Mouse (Mus musculus) embryonic facial prominence, embryonic 14.5 days (tissue): ENCODE data around the gene Olfr721-ps1. TPM values are rescaled to one million over a fixed set of nuclear protein-coding genes. Genes with fewer than 3 reads are reported as not detected.

ENCODE experiments used
- ATAC-seq: fragments of 200-750 bp; cut with Nextera tagmentation; 2 replicates; pipeline ENCODE4 v1.8.0; 2017; ENCODE audit warnings: low read depth, moderate number of reproducible peaks, moderate TSS enrichment
- DNase-seq: peaks from one replicate; pipeline ENCODE4 v3.0.0-alpha.2; 2015; ENCODE audit warnings: low spot score
- H3K27ac ChIP-seq: fragments of 300-500 bp; sonication (generic); replicated peaks from 2 replicates; pipeline ENCODE4 v1.5.1; 2014; ENCODE audit warnings: low read depth, mild to moderate bottlenecking, low read length, moderate library complexity
- H3K27me3 ChIP-seq: fragments of 300-500 bp; sonication (generic); replicated peaks from 2 replicates; pipeline ENCODE4 v1.6.1; 2014; ENCODE audit warnings: low read length; ENCODE audit not compliant: control insufficient read depth, insufficient read depth
- H3K36me3 ChIP-seq: fragments of 300-500 bp; sonication (generic); 2 replicates; pipeline ENCODE4 v1.6.1; 2014; ENCODE audit warnings: low read length, mixed read lengths; ENCODE audit not compliant: control insufficient read depth, insufficient read depth
- H3K4me1 ChIP-seq: fragments of 300-500 bp; sonication (generic); 2 replicates; pipeline ENCODE4 v1.6.1; 2014; ENCODE audit warnings: antibody characterized with exemption, low read length; ENCODE audit not compliant: control insufficient read depth, insufficient read depth
- H3K4me2 ChIP-seq: fragments of 300-500 bp; sonication (generic); 2 replicates; pipeline ENCODE4 v1.6.1; 2014; ENCODE audit warnings: low read depth, mild to moderate bottlenecking, low read length, moderate library complexity, mixed read lengths
- H3K4me3 ChIP-seq: fragments of 300-500 bp; sonication (generic); 2 replicates; pipeline ENCODE4 v1.5.1; 2014; ENCODE audit warnings: low read depth, mild to moderate bottlenecking, low read length
- H3K9ac ChIP-seq: fragments of 300-500 bp; sonication (generic); 2 replicates; pipeline ENCODE4 v1.6.1; 2014; ENCODE audit warnings: low read depth, mild to moderate bottlenecking, low read length, moderate library complexity, mixed read lengths
- H3K9me3 ChIP-seq: fragments of 300-500 bp; sonication (generic); 2 replicates; pipeline ENCODE4 v1.6.1; 2016; ENCODE audit warnings: low read length; ENCODE audit not compliant: control insufficient read depth
- WGBS: fragments of 180-500 bp; shearing (Covaris S2); extraction: QIAGEN DNeasy Blood & Tissue Kit; methylation state at CpG from one replicate; pipeline ENCODE4 v1.1.7; 2014; 5-methylcytosine and 5-hydroxymethylcytosine counted together
- polyA plus RNA-seq: library from polyadenylated mRNA; unstranded; fragments of >200 nt; fragmentation: Nextera tagmentation; extraction: Ambion mirVana; gene quantifications from 2 replicates; pipeline ENCODE4 v1.2.1, GENCODE M21; 2014

Olfr721-ps1 gene
- polyA plus RNA-seq, 1 experiment from 2014 or later: 0.40 TPM

DNA sequence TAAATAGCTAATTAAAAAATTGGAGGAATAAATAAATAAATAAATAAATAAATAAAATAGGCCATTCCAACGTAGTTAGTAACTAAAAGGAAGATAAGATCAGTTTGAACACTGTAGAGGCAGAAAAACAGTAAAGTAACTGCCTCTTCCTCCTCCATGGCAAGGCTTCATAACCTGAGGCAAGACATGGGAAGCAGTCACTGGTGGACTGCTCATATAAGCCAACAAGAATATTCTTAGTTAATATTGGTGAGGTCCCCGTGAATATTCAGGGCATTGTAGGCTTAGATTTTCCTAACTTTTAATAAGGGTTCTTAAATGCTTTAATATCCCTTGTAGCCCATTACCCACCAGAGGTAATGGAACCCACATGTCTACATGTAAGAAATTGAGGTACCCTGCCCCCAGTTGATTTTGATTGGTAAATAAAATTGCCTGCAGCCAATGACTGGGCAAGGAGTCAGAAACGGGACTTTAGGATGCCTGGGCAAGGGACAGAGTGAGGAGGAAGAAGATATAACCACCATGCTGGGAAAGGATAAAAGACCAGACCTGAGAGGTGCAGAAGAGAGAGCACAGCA, 35.1 kb downstream of the Olfr721-ps1 start:
- H3K9ac ChIP-seq: no peak overlapping the region
- H3K36me3 ChIP-seq: no peaks in the 10 kb centered on the region
- ATAC-seq (no peak), DNase-seq (no peak)
- no peak overlapping the region for H3K4me3 ChIP-seq
- no peak overlapping the region for H3K4me2 ChIP-seq
- H3K4me1 ChIP-seq: no peaks in the 10 kb centered on the region
- H3K27me3 ChIP-seq: no peaks in the 10 kb centered on the region
- no peak overlapping the region for H3K27ac ChIP-seq
- H3K9me3 ChIP-seq: no peaks in the 10 kb centered on the region
- 75% methylated on average over 3 of the region's 3 CpGs for WGBS

Other genes with a start within 250 kb of the Olfr721-ps1 start
- gene Olfr720, start 214.5 kb upstream of the Olfr721-ps1 start, polyA plus RNA-seq: 0.17 and 0.38 TPM in 2 replicates
- gene Olfr31, start 78.5 kb upstream of the Olfr721-ps1 start, polyA plus RNA-seq: not detected in 2 replicates
- 3.8 and 5.9 TPM in 2 replicates for gene Il3ra, start 55.0 kb upstream of the Olfr721-ps1 start, polyA plus RNA-seq